Mouse (Mus musculus) ES-E14 (cell line): ENCODE results near the gene Amtn.

Source experiments
- HCFC1 ChIP-seq: IDR thresholded peaks from 2 replicates; pipeline ENCODE4 v1.6.1; 2012; ENCODE audit warnings: low read length, inconsistent platforms, borderline replicate concordance; ENCODE audit not compliant: insufficient read depth
- ZC3H11A ChIP-seq: IDR thresholded peaks from 2 replicates; pipeline ENCODE4 v1.6.1; 2012; ENCODE audit warnings: low read depth, mild to moderate bottlenecking, inconsistent platforms, low read length, borderline replicate concordance

DNA sequence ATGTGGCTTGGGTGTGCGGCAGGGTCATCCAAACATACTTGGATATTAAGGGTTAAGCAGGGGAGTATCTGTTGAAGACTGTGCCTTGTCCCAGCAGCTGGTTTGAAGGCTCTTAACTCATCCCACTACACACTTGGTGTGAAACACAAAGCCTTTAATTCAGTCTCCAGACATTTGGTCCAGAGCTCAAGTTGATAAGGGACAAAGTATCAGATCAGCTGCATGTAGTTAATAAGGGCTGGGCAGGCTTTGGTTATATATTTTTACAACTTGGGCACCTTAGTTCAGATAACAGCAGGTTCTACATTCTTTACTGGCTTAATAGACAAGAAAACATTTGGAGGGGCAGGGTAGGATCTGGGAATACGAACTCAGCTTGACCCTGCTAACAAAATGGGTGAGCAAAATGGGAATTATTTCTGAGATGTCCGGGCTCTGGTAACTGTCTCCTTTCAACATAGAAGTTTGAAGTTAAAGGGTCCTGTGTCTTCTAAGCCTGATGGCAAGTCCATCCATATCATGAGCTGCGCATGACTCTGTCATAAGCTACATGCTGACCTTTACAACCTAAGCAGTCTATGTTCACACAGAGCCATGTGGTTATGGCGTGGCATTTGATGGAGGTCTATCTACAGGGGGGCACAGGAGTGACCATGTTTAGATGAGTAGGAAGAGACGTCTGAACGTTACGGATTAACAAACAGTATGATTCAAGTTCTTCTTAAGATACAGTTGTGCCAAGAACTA lies 44.6 kb downstream of the Amtn start:
- TF ChIP-seq ZC3H11A = no peak
- TF ChIP-seq HCFC1 = no peak
